Mouse (Mus musculus) liver, embryonic 11.5 days (tissue): ENCODE data around the gene Ap1m1. TPM values are rescaled to one million over a fixed set of nuclear protein-coding genes. Genes with fewer than 3 reads are reported as not detected.

ENCODE experiments used
- ATAC-seq: fragments of 200-750 bp; cut with Nextera tagmentation; replicated peaks from 2 replicates; pipeline ENCODE4 v1.8.0; 2017; ENCODE audit warnings: moderate number of reproducible peaks, mild to moderate bottlenecking, moderate TSS enrichment, moderate library complexity; ENCODE audit not compliant: low FRiP score
- DNase-seq: peaks from one replicate; pipeline ENCODE4 v3.0.0-alpha.2; 2017; ENCODE audit warnings: low spot score
- H3K27ac ChIP-seq: fragments of 300-500 bp; sonication (generic); 2 replicates; pipeline ENCODE4 v1.5.1; 2014; ENCODE audit warnings: mild to moderate bottlenecking, low read depth, low read length, control low read depth
- H3K27me3 ChIP-seq: fragments of 300-500 bp; sonication (generic); replicated peaks from 2 replicates; pipeline ENCODE4 v1.6.1; 2014; ENCODE audit warnings: low read length, mixed read lengths; ENCODE audit not compliant: control insufficient read depth, insufficient read depth
- H3K36me3 ChIP-seq: fragments of 300-500 bp; sonication (generic); 2 replicates; pipeline ENCODE4 v1.6.1; 2014; ENCODE audit warnings: mild to moderate bottlenecking, low read length, moderate library complexity, mixed read lengths; ENCODE audit not compliant: control insufficient read depth, insufficient read depth
- H3K4me1 ChIP-seq: fragments of 300-500 bp; sonication (generic); replicated peaks from 2 replicates; pipeline ENCODE4 v1.6.1; 2014; ENCODE audit warnings: low read length, mixed read lengths; ENCODE audit not compliant: control insufficient read depth, insufficient read depth
- H3K4me2 ChIP-seq: fragments of 300-500 bp; sonication (generic); 2 replicates; pipeline ENCODE4 v1.6.1; 2014; ENCODE audit warnings: mild to moderate bottlenecking, control low read depth, moderate library complexity
- H3K4me3 ChIP-seq: fragments of 300-500 bp; sonication (generic); 2 replicates; pipeline ENCODE4 v1.5.1; 2014; ENCODE audit warnings: low read depth, low read length, control low read depth
- H3K9ac ChIP-seq: fragments of 300-500 bp; sonication (generic); 2 replicates; pipeline ENCODE4 v1.6.1; 2014; ENCODE audit warnings: low read depth, low read length, control low read depth
- H3K9me3 ChIP-seq: fragments of 300-500 bp; sonication (generic); 2 replicates; pipeline ENCODE4 v1.6.1; 2016; ENCODE audit warnings: low read length, inconsistent platforms, mixed read lengths; ENCODE audit not compliant: control insufficient read depth
- WGBS: fragments of 180-500 bp; shearing (Covaris S2); extraction: QIAGEN DNeasy Blood & Tissue Kit; methylation state at CpG from one replicate; pipeline ENCODE4 v1.1.7; 2014; 5-methylcytosine and 5-hydroxymethylcytosine counted together
- polyA plus RNA-seq: library from polyadenylated mRNA; unstranded; fragments of >200 nt; fragmentation: Nextera tagmentation; extraction: Ambion mirVana; gene quantifications from 2 replicates; pipeline ENCODE4 v1.2.1, GENCODE M21; 2014

Gene Ap1m1
- polyA plus RNA-seq, 1 experiment from 2014 or later = 111 TPM

DNA sequence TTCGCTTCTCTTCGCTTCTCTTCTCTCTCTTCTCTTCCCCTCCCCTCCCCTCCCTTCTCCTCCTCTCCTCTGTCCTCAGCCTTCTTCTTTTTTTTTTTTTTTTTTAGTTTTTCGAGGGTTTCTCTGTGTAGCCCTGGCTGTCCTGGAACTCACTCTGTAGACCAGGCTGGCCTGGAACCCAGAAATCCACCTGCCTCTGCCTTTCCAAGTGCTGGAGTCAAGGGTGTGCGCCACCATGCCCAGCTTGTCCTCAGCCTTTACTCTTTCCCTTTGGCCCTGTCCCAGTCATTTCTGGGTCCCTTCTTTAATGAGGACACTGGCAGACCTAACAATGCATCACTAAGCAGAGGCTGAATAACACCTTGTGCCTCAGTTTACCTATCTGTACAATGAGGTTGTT is 26.3 kb upstream of the Ap1m1 start, which contains the start of gene Gm11034:
Gm11034 (minus strand) TSS at position 101 of the 400 bp plus-strand sequence.
- Histone ChIP-seq H3K27ac (no peak within 1 kb of the TSS), H3K9ac (no peak within 1 kb of the TSS), H3K27me3 (no peaks in the 10 kb centered on the region), H3K4me2 (no peak within 1 kb of the TSS), H3K4me1 (no peaks in the 10 kb centered on the region), H3K9me3 (no peaks in the 10 kb centered on the region), H3K36me3 (no peaks in the 10 kb centered on the region), H3K4me3 (no peak within 1 kb of the TSS)
- WGBS = 64% methylated on average over 4 of the region's 4 CpGs
- ATAC-seq = no peak
- DNase-seq = no peak

GRCm38 (mm10) chr8:72215060-72215459 is 24.8 kb upstream of the Ap1m1 start:
- Histone ChIP-seq H3K27ac (no peak overlapping the region), H3K4me2 (no peak overlapping the region), H3K9ac (no peak overlapping the region), H3K27me3 (no peaks in the 10 kb centered on the region), H3K4me3 (no peak overlapping the region), H3K4me1 (no peaks in the 10 kb centered on the region), H3K9me3 (no peaks in the 10 kb centered on the region), H3K36me3 (no peaks in the 10 kb centered on the region)
- 49% methylated on average over 2 of the region's 2 CpGs for WGBS
- DNase-seq = no peak
- no peak for ATAC-seq

- Histone ChIP-seq H3K4me2 (no peak overlapping the region), H3K9ac (no peak overlapping the region), H3K27me3 (no peaks in the 10 kb centered on the region), H3K4me3 (no peak overlapping the region), H3K4me1 (peaks cover 7% of the 10 kb centered on the region), H3K36me3 (no peaks in the 10 kb centered on the region; the same call in 1 of the 2 replicates), H3K9me3 (no peaks in the 10 kb centered on the region), H3K27ac (no peak overlapping the region)
- ATAC-seq = no peak
- no peak for DNase-seq
- WGBS = 24% methylated on average over 1 of the region's 1 CpGs
These were observed 23.9 kb upstream of the Ap1m1 start for GRCm38 (mm10) chr8:72215871-72216270.

DNA sequence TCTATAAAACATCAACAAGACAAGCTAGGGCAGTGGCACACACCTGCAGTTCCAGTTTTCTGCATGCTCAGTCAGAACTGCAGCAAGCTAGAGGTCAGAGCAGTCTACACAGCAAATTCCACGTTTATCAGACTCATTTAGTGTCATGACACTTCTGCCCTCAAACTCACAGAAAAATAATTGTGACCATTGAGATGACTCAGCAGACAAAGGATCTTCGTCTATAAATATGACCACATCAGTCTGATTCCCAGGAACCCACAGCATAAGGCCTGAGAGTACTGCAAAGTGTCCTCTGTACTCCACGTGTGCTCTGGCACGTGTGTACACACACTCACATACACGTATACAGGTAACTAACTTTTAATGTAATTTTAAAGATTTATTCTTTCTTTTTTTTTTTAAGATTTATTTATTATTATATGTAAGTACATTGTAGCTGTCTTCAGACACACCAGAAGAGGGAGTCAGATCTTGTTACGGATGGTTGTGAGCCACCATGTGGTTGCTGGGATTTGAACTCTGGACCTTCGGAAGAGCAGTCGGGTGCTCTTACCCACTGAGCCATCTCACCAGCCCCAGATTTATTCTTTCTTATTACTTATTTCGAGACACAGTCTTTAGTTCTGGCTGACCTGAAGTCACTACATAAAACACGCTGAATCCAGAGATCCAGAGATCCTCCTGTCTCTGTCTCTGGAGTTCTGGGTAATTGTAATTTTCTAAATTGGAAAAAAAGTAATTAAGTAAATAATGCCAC is 20.9 kb upstream of the Ap1m1 start:
- peak overlapping the region; percentile 92 for H3K4me2 ChIP-seq
- ATAC-seq = no peak
- H3K36me3 ChIP-seq = peaks cover 22% of the 10 kb centered on the region
- H3K4me1 ChIP-seq = peaks cover 8% of the 10 kb centered on the region
- 78% methylated on average over 9 of the region's 10 CpGs for WGBS
- no peak overlapping the region for H3K9ac ChIP-seq
- no peak for DNase-seq
- H3K27me3 ChIP-seq = no peaks in the 10 kb centered on the region
- peak overlapping the region; percentile 66; the same call in 1 of the 2 replicates for H3K27ac ChIP-seq
- no peaks in the 10 kb centered on the region for H3K9me3 ChIP-seq
- H3K4me3 ChIP-seq = peak overlapping the region; percentile 89

DNA sequence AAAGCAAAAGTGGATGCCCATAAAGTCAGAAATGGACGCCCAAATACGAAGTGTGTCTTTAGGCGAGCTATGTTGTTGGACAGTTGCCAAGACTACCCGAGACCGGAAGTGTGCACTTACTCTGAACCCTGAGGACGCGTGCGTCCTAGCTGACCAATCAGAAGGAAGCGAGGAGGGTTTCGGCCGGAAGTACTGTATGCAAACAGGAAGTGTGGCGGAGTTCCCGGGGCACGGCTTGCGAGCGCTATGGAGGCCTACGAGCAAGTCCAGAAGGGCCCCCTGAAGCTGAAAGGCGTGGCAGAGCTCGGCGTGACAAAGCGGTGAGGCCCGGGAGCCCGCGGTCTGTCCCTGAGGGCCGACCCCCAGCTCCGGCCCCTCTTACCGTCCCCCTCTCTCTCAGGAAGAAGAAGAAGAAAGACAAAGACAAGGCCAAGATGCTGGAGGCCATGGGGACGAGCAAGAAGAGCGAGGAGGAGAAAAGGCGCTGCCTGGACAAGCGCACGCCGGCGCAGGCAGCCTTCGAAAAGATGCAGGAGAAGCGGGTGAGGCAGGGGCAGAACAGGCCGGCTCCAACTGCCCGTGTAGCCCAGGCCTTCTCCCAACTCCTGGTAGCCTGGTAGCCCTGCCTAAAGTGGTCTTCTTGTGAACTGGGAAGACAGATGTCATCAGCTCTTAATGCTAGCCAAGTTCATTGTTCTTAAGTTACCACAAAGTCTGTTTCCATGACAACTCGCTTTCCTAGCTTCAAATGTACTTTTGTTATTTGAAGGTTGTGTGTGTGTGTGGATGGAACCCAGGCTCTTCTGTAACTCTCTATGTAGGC is 20.1 kb upstream of the Ap1m1 start, which contains the start of gene Fam32a:
Fam32a (plus strand) TSS at position 190 of the 823 bp plus-strand sequence.
- Histone ChIP-seq H3K4me2 (peak within 1 kb of the TSS; percentile 92), H3K27me3 (no peaks in the 10 kb centered on the region), H3K9me3 (no peaks in the 10 kb centered on the region), H3K9ac (peak within 1 kb of the TSS; percentile 84), H3K4me3 (peak within 1 kb of the TSS; percentile 89), H3K36me3 (peaks cover 23% of the 10 kb centered on the region), H3K27ac (peak within 1 kb of the TSS; percentile 66), H3K4me1 (peaks cover 8% of the 10 kb centered on the region)
- ATAC-seq = peak; percentile 98
- DNase-seq = peak; percentile 90
- 10% methylated on average over 39 of the region's 39 CpGs for WGBS

DNA sequence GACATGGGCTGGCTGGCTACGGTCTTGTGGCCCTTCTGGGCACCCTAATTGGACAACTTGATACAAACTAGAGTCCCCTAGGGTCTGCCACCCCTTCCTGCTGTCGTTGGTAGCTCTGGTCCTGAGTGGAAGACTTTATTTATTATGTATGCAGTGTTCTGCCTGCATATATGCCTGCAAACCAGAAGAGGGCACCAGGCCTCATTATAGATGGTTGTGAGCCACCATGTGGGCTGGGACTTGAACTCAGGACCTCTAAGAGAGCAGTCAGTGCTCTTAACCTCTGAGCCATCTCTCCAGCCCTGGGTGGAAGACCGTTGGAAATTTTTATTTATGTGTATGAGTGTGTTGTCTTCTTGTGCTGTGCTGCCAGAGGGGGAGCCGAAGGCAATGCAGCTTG is 19.1 kb upstream of the Ap1m1 start:
- H3K9ac ChIP-seq = peak overlapping the region; percentile 84
- WGBS = 90% methylated on average over 4 of the region's 4 CpGs
- no peak overlapping the region for H3K27ac ChIP-seq
- no peaks in the 10 kb centered on the region for H3K9me3 ChIP-seq
- ATAC-seq (no peak), DNase-seq (no peak)
- peak overlapping the region; percentile 92 for H3K4me2 ChIP-seq
- H3K4me1 ChIP-seq = peaks cover 8% of the 10 kb centered on the region
- peak overlapping the region; percentile 89 for H3K4me3 ChIP-seq
- H3K36me3 ChIP-seq = peaks cover 23% of the 10 kb centered on the region
- no peaks in the 10 kb centered on the region for H3K27me3 ChIP-seq

DNA sequence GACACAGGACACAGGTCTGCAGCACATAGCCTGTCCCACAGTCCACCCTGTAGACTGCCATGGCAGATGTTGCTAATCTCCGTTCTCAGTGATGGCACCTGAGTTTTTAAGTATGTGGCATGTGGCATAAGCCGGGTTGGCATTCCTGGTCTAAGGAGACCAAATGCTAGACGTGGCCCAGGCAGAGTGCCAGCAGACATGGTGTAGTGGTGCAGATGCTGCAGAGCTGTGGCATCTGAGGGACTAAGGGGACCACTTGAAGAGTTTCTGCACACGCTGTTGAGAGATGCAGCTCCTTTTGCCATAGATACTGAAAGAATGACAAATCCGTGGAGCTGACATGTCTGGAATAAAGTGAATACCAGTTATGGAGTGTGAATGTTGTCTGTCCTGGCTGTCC is 17.2 kb upstream of the Ap1m1 start:
- Histone ChIP-seq H3K9ac (no peak overlapping the region), H3K9me3 (no peaks in the 10 kb centered on the region), H3K4me3 (no peak overlapping the region), H3K4me1 (peaks cover 8% of the 10 kb centered on the region), H3K36me3 (peaks cover 23% of the 10 kb centered on the region), H3K27me3 (no peaks in the 10 kb centered on the region), H3K27ac (no peak overlapping the region), H3K4me2 (no peak overlapping the region)
- DNase-seq (no peak), ATAC-seq (no peak)
- WGBS = 92% methylated on average over 5 of the region's 5 CpGs

DNA sequence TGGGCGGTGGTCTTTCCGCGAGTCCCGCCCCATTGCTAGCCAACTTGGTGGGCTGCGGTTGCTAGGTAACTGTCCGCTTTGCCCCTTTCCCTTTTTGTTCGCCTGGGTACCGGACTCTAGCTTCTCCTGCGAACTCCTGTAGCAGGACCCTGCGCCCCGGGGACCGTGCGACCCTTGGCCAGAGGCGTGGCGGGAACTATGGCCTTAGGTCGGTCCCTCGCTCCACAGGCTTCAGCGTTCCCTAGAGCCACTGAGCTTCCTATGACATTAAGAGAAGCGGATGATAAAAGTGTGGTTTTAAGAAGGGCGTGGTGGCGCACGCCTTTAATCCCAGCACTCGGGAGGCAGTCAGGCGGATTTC is 565 bp downstream of the Ap1m1 start:
- Histone ChIP-seq H3K4me3 (peak overlapping the region; percentile 75), H3K4me2 (peak overlapping the region; percentile 77), H3K9me3 (no peaks in the 10 kb centered on the region), H3K9ac (peak overlapping the region; percentile 71), H3K4me1 (peaks cover 10% of the 10 kb centered on the region), H3K27me3 (no peaks in the 10 kb centered on the region), H3K27ac (peak overlapping the region; percentile 93), H3K36me3 (no peaks in the 10 kb centered on the region)
- ATAC-seq (peak; percentile 38), DNase-seq (no peak)
- WGBS = under 1% methylated on average over 24 of the region's 24 CpGs
